Mouse (Mus musculus): ENCODE measurements at regions not wholly inside any gene's neighbourhood (a gene's known extent, or its start where the extent isn't known, plus 50 kb on each side); places are given as distances from the start of the nearest gene placed in this dataset.

GRCm38 (mm10) chr6:89256022-89256421, 106.4 kb downstream of the Plxna1 start:
- no peak for DNase-seq (ENCODE audit: low spot score in 2 of 2)

- no peak for DNase-seq (ENCODE audit: low spot score in 2 of 2)
These were observed 105.7 kb downstream of the Plxna1 start for GRCm38 (mm10) chr6:89256630-89257292.

GRCm38 (mm10) chr6:89257416-89257815, 105.0 kb downstream of the Plxna1 start:
- no peak for DNase-seq (ENCODE audit: low spot score in 2 of 2)

GRCm38 (mm10) chr6:89258140-89258539, 104.3 kb downstream of the Plxna1 start:
- no peak for DNase-seq (ENCODE audit: low spot score in 2 of 2)

- DNase-seq (ENCODE audit: low spot score in 2 of 2) = no peak
These were observed 102.9 kb downstream of the Plxna1 start for GRCm38 (mm10) chr6:89259406-89259994.

- DNase-seq (ENCODE audit: low spot score in 2 of 2) = no peak
These were observed 99.5 kb downstream of the Plxna1 start for GRCm38 (mm10) chr6:89262958-89263357.

GRCm38 (mm10) chr6:89265296-89265695, 97.1 kb downstream of the Plxna1 start:
- no peak for DNase-seq (ENCODE audit: low spot score in 2 of 2)
